Mouse (Mus musculus) gastrocnemius, adult 8-10 months (tissue): Measurements from ENCODE around the gene Rabl2. TPM values are rescaled to one million over a fixed set of nuclear protein-coding genes. Genes with fewer than 3 reads are reported as not detected.

Experiments
- DNase-seq, 2 experiments: peaks; one replicate each; pipeline ENCODE4 v3.0.0; 2022; ENCODE audit warnings: low spot score in 2 of 2
- total RNA-seq, 4 experiments: library from RNA; stranded (reverse); gene quantifications; 2 replicates each; pipeline ENCODE4 v1.2.4; 2022

The Rabl2 gene
- total RNA-seq, 4 experiments from 2014 or later: 2.2 to 3.0 (median 2.6) TPM

- DNase-seq: no peak
Measured at GRCm38 (mm10) chr15:89551733-89552132, 40.0 kb downstream of the Rabl2 start.

- DNase-seq: no peak
Measured at GRCm38 (mm10) chr15:89550506-89550905, 41.2 kb downstream of the Rabl2 start.

- no peak for DNase-seq
Measured at GRCm38 (mm10) chr15:89548837-89549236, 42.9 kb downstream of the Rabl2 start.

- DNase-seq: no peak
Measured at GRCm38 (mm10) chr15:89547824-89548601, 43.7 kb downstream of the Rabl2 start.

- no peak for DNase-seq
Measured at GRCm38 (mm10) chr15:89547321-89547720, 44.4 kb downstream of the Rabl2 start.

- DNase-seq: no peak
Measured at GRCm38 (mm10) chr15:89544171-89544570, 47.6 kb downstream of the Rabl2 start.

GRCm38 (mm10) chr15:89533843-89534207 is 57.9 kb downstream of the Rabl2 start:
- DNase-seq: no peak

- DNase-seq: no peak
Measured at GRCm38 (mm10) chr15:89532924-89533842, 58.5 kb downstream of the Rabl2 start.

Other genes starting within 250 kb of the Rabl2 start
- gene Lmf2, start 236.3 kb downstream of the Rabl2 start, total RNA-seq: 10 to 100 TPM; 10.8 to 16.9 (median 13.5) TPM
- gene Ncaph2, start 236.2 kb downstream of the Rabl2 start, total RNA-seq: 10 to 100 TPM; 43.4 to 46.6 (median 45.1) TPM
- 10 to 100 TPM; 13.1 to 15.5 (median 14.1) TPM for gene Sco2, start 218.1 kb downstream of the Rabl2 start, total RNA-seq
- under 1 TPM; 0.34 to 0.51 (median 0.47) TPM for gene Tymp, start 214.9 kb downstream of the Rabl2 start, total RNA-seq
- gene Odf3b, start 212.6 kb downstream of the Rabl2 start, total RNA-seq: 1 to 10 TPM in 1 of 4 experiments, under 1 TPM in 2, not detected in 1; 0.41 to 1.5 (median 0.72) TPM
- gene Klhdc7b, start 207.0 kb downstream of the Rabl2 start, total RNA-seq: not detected
- gene Syce3, start 181.4 kb downstream of the Rabl2 start, total RNA-seq: not detected
- gene Cpt1b, start 166.1 kb downstream of the Rabl2 start, total RNA-seq: 100 to 1,000 TPM; 220 to 274 (median 238) TPM
- under 1 TPM in 3 of 4 experiments, not detected in 1; 0.27 to 0.61 (median 0.31) TPM for gene C730034F03Rik, start 162.3 kb downstream of the Rabl2 start, total RNA-seq
- gene Gm44502, start 162.2 kb downstream of the Rabl2 start, total RNA-seq: 1 to 10 TPM in 2 of 4 experiments, under 1 TPM in 2; 0.81 to 2.2 (median 1.0) TPM
- gene Chkb, start 162.0 kb downstream of the Rabl2 start, total RNA-seq: 10 to 100 TPM; 23.3 to 25.8 (median 25.1) TPM
- under 1 TPM in 3 of 4 experiments, not detected in 1; 0.10 to 0.65 (median 0.56) TPM for gene Mapk8ip2, start 138.0 kb downstream of the Rabl2 start, total RNA-seq
- gene Arsa, start 114.5 kb downstream of the Rabl2 start, total RNA-seq: 1 to 10 TPM; 1.7 to 3.9 (median 2.8) TPM
- 10 to 100 TPM in 2 of 4 experiments, 1 to 10 TPM in 2; 5.9 to 11.7 (median 8.8) TPM for gene Shank3, start 92.3 kb downstream of the Rabl2 start, total RNA-seq
- under 1 TPM in 1 of 4 experiments, not detected in 3; 0.51 TPM for gene Acr, start 23.6 kb downstream of the Rabl2 start, total RNA-seq
- not detected for gene Syt10, start 249.9 kb upstream of the Rabl2 start, total RNA-seq